ENCODE assay signal across 18 mouse cellular contexts in genomic region chr1:171469678-171470077, GRCm38 (mm10). TPM values are rescaled to one million over a fixed set of nuclear protein-coding genes. Genes with fewer than 3 reads are reported as not detected.
DNase-seq lines count a peak whose midpoint lies in the region; ATAC-seq and TF ChIP-seq lines count a peak whose summit lies in the region.
"Had no signal": no experiment of that assay in that cellular context is flagged by ENCODE, and none has a peak within 500 bp of the region (broad histone marks: within the 10 kb centered on the region; RNA-seq: fewer than 3 reads in every experiment).

No protein-coding gene starts in this region.

- H3K79me2 ChIP-seq in myocyte (ENCODE audit: control insufficient read depth, insufficient read depth), result no peaks in the 10 kb centered on the region

- 50% methylated on average over 3 of the region's 3 CpGs for WGBS in heart, embryonic 14.5 days

- H3K36me3 ChIP-seq in heart, embryonic 14.5 days (ENCODE audit: control insufficient read depth, insufficient read depth, low read length), result no peaks in the 10 kb centered on the region
- H3K36me3 ChIP-seq in myocyte (ENCODE audit: control insufficient read depth, insufficient read depth), result no peaks in the 10 kb centered on the region
- H3K36me3 ChIP-seq: embryonic facial prominence, embryonic 10.5 days; forebrain, embryonic 10.5 days; hindbrain, embryonic 15.5 days; liver, embryonic 13.5 days; neural tube, embryonic 13.5 days; stomach, embryonic 15.5 days had no signal

- intact Hi-C loops in heart, postnatal 14 days (cut with DNase I), result loop anchor here (2.0 kb wide), 1 partner anchor 33 kb away; the partner anchor contains the start of gene F11r

- H3K27ac ChIP-seq in heart, embryonic 14.5 days (replicated peaks in 1 of 2; ENCODE audit: control insufficient read depth in 1 of 2, insufficient read depth in 1 of 2, low read depth in 2 of 2, low read length in 2 of 2), result peak overlapping the region; percentile 65 to 67
- H3K27ac ChIP-seq: embryonic facial prominence, embryonic 10.5 days; forebrain, embryonic 10.5 days; hindbrain, embryonic 15.5 days; left cerebral cortex, adult 2 months; liver, embryonic 13.5 days; neural tube, embryonic 13.5 days; stomach, embryonic 15.5 days had no signal

- no peak for TF ChIP-seq POLR2A in myocyte (IDR thresholded peaks at IDR 0.05; ENCODE audit: insufficient read length, low read depth)

- no peak overlapping the region for H3ac ChIP-seq in myocyte (ENCODE audit: control insufficient read depth, insufficient read length)

- H3K4me1 ChIP-seq in heart, embryonic 14.5 days (ENCODE audit: control insufficient read depth in 2 of 2, insufficient read depth in 2 of 2, low read length in 2 of 2), result peaks cover 9 to 10% of the 10 kb centered on the region in 2 experiments
- H3K4me1 ChIP-seq: embryonic facial prominence, embryonic 10.5 days; forebrain, embryonic 10.5 days; hindbrain, embryonic 15.5 days; liver, embryonic 13.5 days; neural tube, embryonic 13.5 days; stomach, embryonic 15.5 days had no signal

- peak overlapping the region; percentile 53 for H3K4me2 ChIP-seq in heart, embryonic 14.5 days (ENCODE audit: low read length)
- peak overlapping the region; percentile 93 for H3K4me2 ChIP-seq in myocyte (ENCODE audit: low read depth)
- H3K4me2 ChIP-seq: liver, embryonic 13.5 days; lung, embryonic 14.5 days; neural tube, embryonic 13.5 days; stomach, embryonic 15.5 days had no signal

- ATAC-seq in heart, embryonic 14.5 days (ENCODE audit: insufficient number of reproducible peaks, insufficient read depth, low FRiP score, low read depth), result no peak
- ATAC-seq: forebrain, embryonic 16.5 days had no signal

- DNase-seq in heart, postnatal 14 days, result no peak
- DNase-seq in 3134 (ENCODE audit: extremely low read depth, insufficient read length, low spot score) (peak; percentile 15), 416B (ENCODE audit: low read depth) (peak; percentile 34)
- no peak for DNase-seq in adrenal gland, adult (ENCODE audit: inconsistent age in 2 of 2, low spot score in 1 of 2)
- no peak for DNase-seq in thymus, postnatal 36 days

- no peak overlapping the region for H3K4me3 ChIP-seq in heart, embryonic 14.5 days (ENCODE audit: control insufficient read depth in 1 of 2, insufficient read depth in 1 of 2, low read depth in 1 of 2, low read length in 2 of 2)
- no peak overlapping the region for H3K4me3 ChIP-seq in myocyte
- H3K4me3 ChIP-seq: embryonic facial prominence, embryonic 10.5 days; forebrain, embryonic 10.5 days; hindbrain, embryonic 15.5 days; left cerebral cortex, adult 2 months; liver, embryonic 13.5 days; neural tube, embryonic 13.5 days; stomach, embryonic 15.5 days had no signal

- no peaks in the 10 kb centered on the region for H3K9me3 ChIP-seq in heart, embryonic 14.5 days (ENCODE audit: control insufficient read depth, low read length)
- H3K9me3 ChIP-seq: embryonic facial prominence, embryonic 10.5 days; forebrain, embryonic 10.5 days; hindbrain, embryonic 15.5 days; liver, embryonic 13.5 days; neural tube, embryonic 13.5 days; stomach, embryonic 15.5 days had no signal

- no peaks in the 10 kb centered on the region for H3K27me3 ChIP-seq in heart, embryonic 14.5 days (ENCODE audit: control insufficient read depth, insufficient read depth, low read length)
- H3K27me3 ChIP-seq in myocyte (ENCODE audit: control insufficient read depth, insufficient read depth, insufficient read length), result no peaks in the 10 kb centered on the region
- H3K27me3 ChIP-seq: liver, embryonic 13.5 days; neural tube, embryonic 13.5 days; Patski; stomach, embryonic 15.5 days had no signal

- H3K9ac ChIP-seq in heart, embryonic 14.5 days (ENCODE audit: low read length), result peak overlapping the region; percentile 27; the same call in 1 of the 2 replicates
- H3K9ac ChIP-seq: hindbrain, embryonic 15.5 days; liver, embryonic 13.5 days; lung, embryonic 14.5 days; neural tube, embryonic 13.5 days; stomach, embryonic 15.5 days had no signal

TF ChIP-seq in myocyte, 11 proteins besides CTCF, POLR2A, EP300 and RAD21:
- no peak for TF ChIP-seq USF1 (IDR thresholded peaks at IDR 0.05; ENCODE audit: low read depth)
- TF ChIP-seq POLR2AphosphoS2 (IDR thresholded peaks at IDR 0.05; ENCODE audit: insufficient read length, low read depth), result no peak

RNA-seq across cellular contexts. Expression of gene F11r, which starts 32.3 kb away (rescaled TPM):
- 70.9 and 74.7 TPM in 2 replicates for polyA plus RNA-seq in heart, embryonic 14.5 days (2014; fragmentation: Nextera tagmentation; extraction: Ambion mirVana)
- total RNA-seq in heart, postnatal 14 days (2021), result 10 to 100 TPM; 46.3 to 48.9 TPM
- 24.2 TPM for polyA plus RNA-seq in myocyte (2012; fragmentation: generic; extraction: Trizol)

RNA-seq across cellular contexts. Expression of gene Alyref2, which starts 33.6 kb away (rescaled TPM):
- 12.9 and 14.4 TPM in 2 replicates for polyA plus RNA-seq in heart, embryonic 14.5 days (2014; fragmentation: Nextera tagmentation; extraction: Ambion mirVana)
- total RNA-seq in heart, postnatal 14 days (2021), result 1 to 10 TPM; 2.8 to 3.2 TPM
- polyA plus RNA-seq in myocyte (2012; fragmentation: generic; extraction: Trizol), result 6.6 TPM

RNA-seq across cellular contexts. Expression of gene Tstd1, which starts 51.0 kb away (rescaled TPM):
- 1.5 and 2.1 TPM in 2 replicates for polyA plus RNA-seq in heart, embryonic 14.5 days (2014; fragmentation: Nextera tagmentation; extraction: Ambion mirVana)
- total RNA-seq in heart, postnatal 14 days (2021), result 1 to 10 TPM; 2.2 to 2.5 TPM
- polyA plus RNA-seq in myocyte (2012; fragmentation: generic; extraction: Trizol), result 0.41 TPM
- total RNA-seq: megakaryocyte-erythroid progenitor cell, adult 5-6 weeks had no signal

RNA-seq across cellular contexts. Expression of gene Usf1, which starts 58.6 kb away (rescaled TPM):
- 46.7 and 58.5 TPM in 2 replicates for polyA plus RNA-seq in heart, embryonic 14.5 days (2014; fragmentation: Nextera tagmentation; extraction: Ambion mirVana)
- 10 to 100 TPM; 42.3 to 46.1 TPM for total RNA-seq in heart, postnatal 14 days (2021)
- 106 TPM for polyA plus RNA-seq in myocyte (2012; fragmentation: generic; extraction: Trizol)

Comparison
In these comparisons a context has a peak if more than half of its experiments do, and no peak if none do; other contexts are left out.
1. DNase-seq: peak in 3134 (single experiment) and 416B (single experiment); none in heart, postnatal 14 days (0 of 2), adrenal gland, adult (0 of 2) and thymus, postnatal 36 days (0 of 2).